8 mouse cellular contexts compared by ENCODE assay signal in the genomic region with DNA sequence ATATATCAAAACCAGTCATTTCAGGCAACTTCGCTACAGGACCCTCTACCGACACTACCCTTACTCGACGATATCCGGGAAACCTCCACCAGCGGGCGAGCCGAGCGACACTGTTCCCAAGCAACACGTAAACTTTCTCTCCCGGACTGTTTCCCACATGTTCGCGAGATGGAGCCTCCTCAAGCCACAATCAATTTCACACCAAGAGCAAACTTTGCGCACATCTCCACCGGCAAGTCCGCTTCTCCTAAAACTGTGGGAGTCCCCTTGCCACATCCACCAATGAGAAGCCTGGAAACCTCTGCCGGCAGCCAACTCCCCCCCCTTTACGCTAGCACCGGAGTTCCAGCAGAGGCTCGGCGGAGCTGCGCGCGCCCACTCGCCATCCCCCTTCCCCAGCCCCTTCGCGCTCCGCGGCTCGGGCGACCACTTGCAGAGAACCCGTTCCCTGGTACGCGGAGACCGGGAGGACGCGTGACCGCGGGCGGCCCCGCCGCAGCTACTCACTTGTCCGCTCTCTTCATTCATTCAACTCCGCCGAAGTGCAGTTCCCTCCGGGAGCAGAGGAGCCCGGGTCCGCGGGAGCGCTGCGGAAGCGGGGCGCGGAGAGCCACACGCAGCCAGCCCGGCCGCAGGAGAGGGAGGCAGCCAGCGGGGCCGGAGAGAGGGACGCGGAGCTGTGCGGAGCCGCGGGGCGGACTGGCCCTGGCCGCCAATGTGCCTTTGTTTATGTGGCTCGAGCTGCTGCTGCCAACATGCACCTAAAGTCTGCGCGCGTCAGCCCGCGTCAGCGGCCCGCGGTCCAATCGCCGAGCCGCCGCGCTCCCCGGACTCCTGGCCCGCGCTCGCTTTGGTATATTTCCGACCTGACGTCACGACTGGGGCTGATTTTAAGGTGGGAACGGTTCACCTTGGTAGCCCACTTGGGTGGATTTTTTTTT. TPM values are rescaled to one million over a fixed set of nuclear protein-coding genes. Genes with fewer than 3 reads are reported as not detected.
DNase-seq lines count a peak whose midpoint lies in the region; ATAC-seq and TF ChIP-seq lines count a peak whose summit lies in the region.

No protein-coding gene starts in this region.

- H3K27ac ChIP-seq in MEL (ENCODE audit: control insufficient read depth, low read depth, low read length): no peak overlapping the region; the same call in 1 of the 2 replicates
- H3K27ac ChIP-seq in cerebellum, adult 2 months (ENCODE audit: insufficient read depth, low read length): peak overlapping the region; percentile 80
- H3K27ac ChIP-seq in hindbrain, embryonic 13.5 days: peak overlapping the region; percentile 69

- 1% methylated on average over 88 of the region's 88 CpGs for WGBS in cerebellum, adult 2 months
- under 1% methylated on average over 79 of the region's 88 CpGs for WGBS in hindbrain, embryonic 13.5 days

- peaks cover 3% of the 10 kb centered on the region in 2 experiments; a peak in 1 of 4 replicates for H3K4me1 ChIP-seq in MEL (ENCODE audit: control insufficient read depth in 1 of 2, insufficient read depth in 2 of 2, low read length in 2 of 2)
- H3K4me1 ChIP-seq in cerebellum, adult 2 months (ENCODE audit: control insufficient read depth, insufficient read depth, low read length): no peaks in the 10 kb centered on the region
- H3K4me1 ChIP-seq in hindbrain, embryonic 13.5 days (replicated peaks): peaks cover 54% of the 10 kb centered on the region

- H3K9me3 ChIP-seq in MEL (replicated peaks; ENCODE audit: insufficient read depth, low read length): no peaks in the 10 kb centered on the region
- H3K9me3 ChIP-seq in hindbrain, embryonic 13.5 days: no peaks in the 10 kb centered on the region

- peak overlapping the region; percentile 97 for H3K4me2 ChIP-seq in hindbrain, embryonic 13.5 days

- TF ChIP-seq EP300 in MEL (IDR thresholded peaks at IDR 0.05; ENCODE audit: low read depth in 1 of 2, low read length in 2 of 2): no peak

- ATAC-seq in hindbrain, embryonic 13.5 days (ENCODE audit: low FRiP score): peak; percentile 81

- no peak for TF ChIP-seq RAD21 in MEL (IDR thresholded peaks at IDR 0.05; ENCODE audit: low read depth, low read length)

- peak overlapping the region; percentile 71 to 79 for H3K4me3 ChIP-seq in MEL (ENCODE audit: control insufficient read depth in 1 of 2, insufficient read depth in 1 of 2, low read depth in 2 of 2, low read length in 2 of 2)
- H3K4me3 ChIP-seq in cerebellum, adult 2 months (replicated peaks; ENCODE audit: insufficient read depth, low read depth, low read length): peak overlapping the region; percentile 67
- peak overlapping the region; percentile 81 for H3K4me3 ChIP-seq in hindbrain, embryonic 13.5 days

- TF ChIP-seq POLR2A in MEL (IDR thresholded peaks at IDR 0.05; ENCODE audit: control insufficient read depth in 1 of 2, insufficient read depth in 1 of 2, low read depth in 1 of 2, low read length in 2 of 2, poor library complexity in 1 of 2): no peak; a peak in 2 of 4 replicates
- peak; percentile 74 for TF ChIP-seq POLR2A in cerebellum, adult 2 months (IDR thresholded peaks at IDR 0.05; ENCODE audit: borderline replicate concordance, insufficient read depth, low read length)

- peak; percentile 92 for DNase-seq in MEL (ENCODE audit: low read depth, low spot score)
- peak; percentile 93 to 95 for DNase-seq in cerebellum, adult 2 months
- DNase-seq in frontal cortex, postnatal 14 days (ENCODE audit: low spot score in 2 of 2): peak; percentile 33 to 61
- DNase-seq in left cerebral cortex, adult 11 months (ENCODE audit: low spot score): peak; percentile 46
- DNase-seq in lung, postnatal 36 days: peak; percentile 85
- DNase-seq in right cerebral cortex, adult 2 months (ENCODE audit: low spot score in 2 of 2): peak; percentile 75 to 82
- DNase-seq in urinary bladder, postnatal 25 days (ENCODE audit: low spot score): peak; percentile 55

- peaks cover 0 to 4% of the 10 kb centered on the region in 2 experiments; a peak in 1 of 4 replicates for H3K36me3 ChIP-seq in MEL (ENCODE audit: control insufficient read depth in 1 of 2, insufficient read depth in 2 of 2, low read length in 2 of 2)
- H3K36me3 ChIP-seq in hindbrain, embryonic 13.5 days: no peaks in the 10 kb centered on the region

- H3K79me2 ChIP-seq in MEL (ENCODE audit: control insufficient read depth, insufficient read depth, low read length, poor library complexity): no peaks in the 10 kb centered on the region; the same call in 1 of the 2 replicates

- H3K9ac ChIP-seq in MEL (ENCODE audit: control insufficient read depth, low read depth, low read length, poor library complexity, severe bottlenecking): peak overlapping the region; percentile 78
- peak overlapping the region; percentile 72 for H3K9ac ChIP-seq in hindbrain, embryonic 13.5 days

- no peaks in the 10 kb centered on the region for H3K27me3 ChIP-seq in MEL (ENCODE audit: control insufficient read depth in 1 of 2, insufficient read depth in 2 of 2, low read length in 2 of 2)
- H3K27me3 ChIP-seq in cerebellum, adult 2 months (ENCODE audit: control insufficient read depth, insufficient read depth, low read length): no peaks in the 10 kb centered on the region
- peaks cover 66% of the 10 kb centered on the region for H3K27me3 ChIP-seq in hindbrain, embryonic 13.5 days

- TF ChIP-seq CTCF in MEL (IDR thresholded peaks at IDR 0.05 in 2 of 3, conservative IDR thresholded peaks at IDR 0.05 in 1 of 3; ENCODE audit: control insufficient read depth in 1 of 3, insufficient read depth in 1 of 3, low read depth in 2 of 3, low read length in 3 of 3, poor library complexity in 1 of 3, severe bottlenecking in 1 of 3): no peak
- no peak for TF ChIP-seq CTCF in cerebellum, adult 2 months (IDR thresholded peaks at IDR 0.05; ENCODE audit: borderline replicate concordance, insufficient read depth, low read depth, low read length)

TF ChIP-seq in MEL, 35 proteins besides CTCF, POLR2A, EP300 and RAD21:
- TF ChIP-seq NRF1 (IDR thresholded peaks at IDR 0.05; ENCODE audit: insufficient read depth, low read depth, low read length, poor library complexity, severe bottlenecking) (0 out of 2 replicates have a peak, but pooled peaks have one; percentile 12), NELFE (IDR thresholded peaks at IDR 0.05; ENCODE audit: low read depth, low read length) (peak; percentile 36; the same call in 1 of the 2 replicates), MEF2A (IDR thresholded peaks at IDR 0.05; ENCODE audit: extremely low read depth, insufficient replicate concordance, low read depth, low read length, poor library complexity, severe bottlenecking) (no peak), BHLHE40 (IDR thresholded peaks at IDR 0.05; ENCODE audit: borderline replicate concordance, low read depth, low read length) (0 out of 2 replicates have a peak, but pooled peaks have one; percentile 30), ZMIZ1 (IDR thresholded peaks at IDR 0.05; ENCODE audit: low read depth, low read length) (no peak), GABPA (IDR thresholded peaks at IDR 0.05; ENCODE audit: low read depth, low read length) (no peak), E2F4 (IDR thresholded peaks at IDR 0.05; ENCODE audit: borderline replicate concordance, low read depth, low read length) (peak; percentile 27; the same call in 1 of the 2 replicates), TCF12 (IDR thresholded peaks at IDR 0.05; ENCODE audit: low read depth, low read length) (0 out of 2 replicates have a peak, but pooled peaks have one; percentile 20), TBP (IDR thresholded peaks at IDR 0.05; ENCODE audit: low read depth, low read length) (0 out of 2 replicates have a peak, but pooled peaks have one; percentile 12), KAT2A (conservative IDR thresholded peaks at IDR 0.05; ENCODE audit: low read depth, low read length) (no peak), GATA1 (IDR thresholded peaks at IDR 0.05; ENCODE audit: low read depth, low read length) (no peak), MXI1 (IDR thresholded peaks at IDR 0.05; ENCODE audit: low read depth, low read length) (peak; percentile 59), ETS1 (IDR thresholded peaks at IDR 0.05; ENCODE audit: low read depth, low read length) (peak; percentile 52; the same call in 1 of the 2 replicates), MAX (IDR thresholded peaks at IDR 0.05; ENCODE audit: low read length) (peak; percentile 91), SIN3A (IDR thresholded peaks at IDR 0.05; ENCODE audit: low read length) (peak; percentile 87), HCFC1 (IDR thresholded peaks at IDR 0.05; ENCODE audit: low read depth, low read length) (peak; percentile 47; the same call in 1 of the 2 replicates), ZNF384 (IDR thresholded peaks at IDR 0.05; ENCODE audit: low read depth, low read length) (peak; percentile 29; the same call in 1 of the 2 replicates)

RNA-seq across cellular contexts. Expression of a gene that starts 9.3 kb away (rescaled TPM):
- 0.36 and 2.0 TPM in 2 replicates for total RNA-seq in MEL (2012; rRNA removed)
- polyA plus RNA-seq in MEL (2012; ENCODE audit: insufficient read depth in 1 of 2, insufficient read length in 2 of 2, low read depth in 1 of 2, low replicate concordance in 2 of 2, missing spikeins in 1 of 2): 1 to 10 TPM in 1 of 2 experiments, not detected in 1; 2.0 TPM
- polyA plus RNA-seq in cerebellum, adult 2 months (2012; rRNA removed): 4.4 and 4.8 TPM in 2 replicates
- polyA plus RNA-seq in hindbrain, embryonic 13.5 days (2015; fragmentation: Nextera tagmentation; extraction: Ambion mirVana): 25.7 and 28.6 TPM in 2 replicates
